Mouse (Mus musculus) lung, adult 2 months (tissue): ENCODE measurements around the gene Sytl2.

ENCODE experiments used
- CTCF ChIP-seq: fragments of 200-500 bp; IDR thresholded peaks from 2 replicates; pipeline ENCODE4 v1.5.1; 2011; ENCODE audit warnings: mild to moderate bottlenecking, low read length, control low read depth; ENCODE audit not compliant: insufficient read depth
- POLR2A ChIP-seq: fragments of 200-500 bp; IDR thresholded peaks from 2 replicates; pipeline ENCODE4 v1.6.1; 2011; ENCODE audit warnings: low read depth, mild to moderate bottlenecking, control low read depth, low read length, borderline replicate concordance; ENCODE audit errors: extremely low read depth

DNA sequence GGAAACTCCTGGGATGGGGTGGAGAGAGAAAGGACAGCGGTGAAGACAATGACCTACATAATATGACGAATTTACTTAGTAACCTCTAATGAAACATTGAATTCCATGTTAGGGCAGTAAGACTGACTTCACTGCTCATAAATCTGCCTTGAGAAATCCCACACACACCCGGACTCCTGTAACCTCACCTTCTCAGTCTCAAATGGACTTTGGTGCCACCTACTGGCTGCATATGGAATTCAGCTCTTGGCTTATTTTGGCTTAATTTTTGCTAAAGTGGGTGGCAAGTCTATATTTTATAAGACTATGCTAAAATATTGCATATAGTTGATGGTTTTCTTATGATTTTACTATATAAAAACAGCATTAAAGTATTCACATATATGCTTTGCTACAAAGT is 107.9 kb downstream of the Sytl2 start:
- peak; percentile 50 for TF ChIP-seq CTCF
- no peak for TF ChIP-seq POLR2A
